Mouse (Mus musculus) cerebellum, postnatal 36 days (tissue): ENCODE results near the gene Cacna1e.

ENCODE experiments used
- DNase-seq, 2 experiments: peaks; one replicate each; pipeline ENCODE4 v3.0.0; 2021 to 2022; ENCODE audit warnings: mixed read lengths in 2 of 2

Gene Cacna1e

GRCm38 (mm10) chr1:154498821-154499220 is 385.5 kb downstream of the Cacna1e start:
- no peak for DNase-seq

- DNase-seq = peak in 1 of 2 experiments; percentile 14
Observed at GRCm38 (mm10) chr1:154491071-154491470, 393.2 kb downstream of the Cacna1e start.

- no peak for DNase-seq
Observed at GRCm38 (mm10) chr1:154476671-154477070, 407.6 kb downstream of the Cacna1e start.

GRCm38 (mm10) chr1:154475706-154476105 is 408.6 kb downstream of the Cacna1e start:
- DNase-seq = no peak

GRCm38 (mm10) chr1:154474156-154474555 is 410.1 kb downstream of the Cacna1e start:
- DNase-seq = no peak

- DNase-seq = no peak
Observed at GRCm38 (mm10) chr1:154467265-154467664, 417.0 kb downstream of the Cacna1e start.

- DNase-seq = peak; percentile 55 to 63
Observed at GRCm38 (mm10) chr1:154461521-154461920, 422.8 kb downstream of the Cacna1e start.

GRCm38 (mm10) chr1:154460067-154460466 is 424.2 kb downstream of the Cacna1e start:
- DNase-seq = no peak

GRCm38 (mm10) chr1:154458601-154459000 is 425.7 kb downstream of the Cacna1e start:
- DNase-seq = no peak

- no peak for DNase-seq
Observed at GRCm38 (mm10) chr1:154450799-154451198, 433.5 kb downstream of the Cacna1e start.

GRCm38 (mm10) chr1:154446456-154446855 is 437.8 kb downstream of the Cacna1e start:
- no peak for DNase-seq

- no peak for DNase-seq
Observed at GRCm38 (mm10) chr1:154433520-154433919, 450.8 kb downstream of the Cacna1e start.

- DNase-seq = no peak
Observed at GRCm38 (mm10) chr1:154433112-154433511, 451.2 kb downstream of the Cacna1e start.

- DNase-seq = no peak
Observed at GRCm38 (mm10) chr1:154428276-154428675, 456.0 kb downstream of the Cacna1e start.

- DNase-seq = peak; percentile 77 to 80
Observed at GRCm38 (mm10) chr1:154418278-154418677, 466.0 kb downstream of the Cacna1e start.

- no peak for DNase-seq
Observed at GRCm38 (mm10) chr1:154416384-154417155, 467.7 kb downstream of the Cacna1e start.

- DNase-seq = no peak
Observed at GRCm38 (mm10) chr1:154415826-154416225, 468.5 kb downstream of the Cacna1e start.

- no peak for DNase-seq
Observed at GRCm38 (mm10) chr1:154413138-154413537, 471.2 kb downstream of the Cacna1e start.

- no peak for DNase-seq
Observed at GRCm38 (mm10) chr1:154409051-154409450, 475.2 kb downstream of the Cacna1e start.

GRCm38 (mm10) chr1:154391979-154392378 is 492.3 kb downstream of the Cacna1e start:
- no peak for DNase-seq
